Mouse (Mus musculus) retina, postnatal 7 days (tissue): ENCODE data around the gene Tmem52.
"Not testable (repeated sequence)": the region's sequence is repeated elsewhere in the genome, so short reads cannot be mapped to it uniquely, and the experiment has no call there.

Source experiments
- DNase-seq: peaks from one replicate; pipeline ENCODE4 v3.0.0-alpha.2; 2012; ENCODE audit warnings: low read depth, low spot score

Tmem52 gene

GRCm38 (mm10) chr4:155471406-155471805 lies 2.5 kb downstream of the Tmem52 start:
- DNase-seq: no peak

- no peak for DNase-seq
These were observed 3.9 kb downstream of the Tmem52 start for GRCm38 (mm10) chr4:155472716-155473290.

GRCm38 (mm10) chr4:155473319-155473718 lies 4.4 kb downstream of the Tmem52 start:
- peak; percentile 65 for DNase-seq

- DNase-seq: not testable (repeated sequence)
These were observed 4.9 kb downstream of the Tmem52 start for GRCm38 (mm10) chr4:155473796-155474195.

DNA sequence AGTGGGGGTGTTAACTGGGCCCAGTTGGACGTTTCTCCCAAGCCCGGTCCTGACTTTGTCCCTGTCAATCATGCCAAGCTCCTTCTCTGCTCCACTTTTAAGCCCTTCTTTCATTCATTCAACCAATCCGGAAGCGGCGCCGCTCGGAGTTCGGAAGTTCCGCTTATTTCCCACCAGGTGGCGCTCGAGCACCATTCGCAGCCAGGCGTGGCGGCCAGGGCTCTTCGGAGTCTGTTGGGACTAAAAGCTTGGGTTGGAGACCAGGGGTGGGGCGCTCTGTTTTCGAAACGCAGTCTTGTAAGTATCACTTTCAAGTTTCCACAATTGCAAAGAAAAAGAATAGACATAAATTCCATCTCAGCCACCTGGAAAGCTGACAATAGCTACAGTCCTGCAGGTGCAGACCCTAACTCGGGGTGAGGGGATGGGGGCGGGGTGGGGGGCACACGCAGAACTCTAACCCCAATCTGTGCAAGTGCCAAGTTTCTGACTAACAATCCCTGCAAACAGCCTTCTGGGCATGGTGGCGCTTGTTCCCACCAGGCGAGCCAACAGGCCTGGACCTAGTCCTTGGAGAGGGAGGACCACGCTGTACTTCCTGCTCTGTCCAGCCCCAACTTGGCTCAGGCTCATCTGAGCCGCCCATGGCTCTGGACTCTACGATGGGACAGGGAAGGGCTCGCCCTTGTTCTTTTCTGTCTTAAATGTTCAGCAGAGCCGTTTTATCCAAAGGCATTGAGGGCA lies 12.6 kb downstream of the Tmem52 start:
- DNase-seq: peak; percentile 74

GRCm38 (mm10) chr4:155482125-155482480 lies 13.2 kb downstream of the Tmem52 start:
- no peak for DNase-seq

GRCm38 (mm10) chr4:155482733-155483540 lies 14.0 kb downstream of the Tmem52 start:
- DNase-seq: no peak

GRCm38 (mm10) chr4:155485521-155485920 lies 16.6 kb downstream of the Tmem52 start:
- DNase-seq: no peak

- DNase-seq: no peak
These were observed 18.8 kb downstream of the Tmem52 start for GRCm38 (mm10) chr4:155487746-155488145.

GRCm38 (mm10) chr4:155488232-155489025 lies 19.5 kb downstream of the Tmem52 start:
- DNase-seq: no peak

DNA sequence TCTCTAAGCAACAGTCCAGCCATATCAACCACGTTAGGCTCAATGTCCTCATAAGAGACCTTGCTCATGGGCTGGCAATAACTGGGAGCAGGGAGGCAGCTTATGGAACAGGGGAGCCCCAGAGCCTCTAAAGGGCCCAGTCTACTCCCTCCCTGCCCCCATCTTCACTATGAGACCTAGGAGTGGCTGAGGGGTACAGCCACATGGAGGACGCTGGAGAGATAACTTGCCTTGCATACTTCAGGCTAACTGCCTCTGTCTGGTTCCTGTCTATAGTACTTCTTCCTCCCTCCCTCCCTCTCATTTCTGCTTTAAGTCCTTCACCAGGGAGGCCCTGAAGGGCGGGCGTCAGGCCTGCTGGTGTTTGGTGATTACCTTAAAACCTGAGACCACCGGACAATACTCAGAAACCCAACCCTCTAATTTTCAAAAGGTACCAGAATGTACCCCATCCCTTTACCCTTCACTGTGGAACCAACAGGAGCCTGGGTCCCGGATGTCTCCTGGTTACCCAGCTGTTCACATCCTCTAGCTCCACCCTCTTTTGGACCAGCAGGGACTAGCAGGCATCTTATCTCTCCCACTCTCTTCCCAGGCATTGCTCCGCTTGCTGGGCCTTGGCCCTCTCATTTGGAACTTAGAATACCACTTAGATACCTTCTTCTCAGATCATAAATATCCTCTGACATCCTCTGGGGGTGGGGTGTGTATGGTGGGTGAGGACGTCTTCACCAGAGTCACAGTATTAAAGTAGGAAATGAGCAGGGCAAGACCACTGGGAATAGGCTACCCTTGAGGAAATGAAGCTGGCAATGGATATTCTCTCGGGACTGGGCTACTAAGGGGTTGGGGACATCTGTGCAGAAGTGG lies 20.4 kb downstream of the Tmem52 start:
- no peak for DNase-seq

- DNase-seq: no peak
These were observed 21.5 kb downstream of the Tmem52 start for GRCm38 (mm10) chr4:155490456-155490855.

GRCm38 (mm10) chr4:155490990-155491504 lies 22.1 kb downstream of the Tmem52 start, which contains the start of gene Gnb1:
Gene Gnb1 (plus strand): TSS chr4:155491361.
- peak; percentile 88 for DNase-seq

- DNase-seq: no peak
These were observed 22.7 kb downstream of the Tmem52 start for GRCm38 (mm10) chr4:155491529-155492130.

DNA sequence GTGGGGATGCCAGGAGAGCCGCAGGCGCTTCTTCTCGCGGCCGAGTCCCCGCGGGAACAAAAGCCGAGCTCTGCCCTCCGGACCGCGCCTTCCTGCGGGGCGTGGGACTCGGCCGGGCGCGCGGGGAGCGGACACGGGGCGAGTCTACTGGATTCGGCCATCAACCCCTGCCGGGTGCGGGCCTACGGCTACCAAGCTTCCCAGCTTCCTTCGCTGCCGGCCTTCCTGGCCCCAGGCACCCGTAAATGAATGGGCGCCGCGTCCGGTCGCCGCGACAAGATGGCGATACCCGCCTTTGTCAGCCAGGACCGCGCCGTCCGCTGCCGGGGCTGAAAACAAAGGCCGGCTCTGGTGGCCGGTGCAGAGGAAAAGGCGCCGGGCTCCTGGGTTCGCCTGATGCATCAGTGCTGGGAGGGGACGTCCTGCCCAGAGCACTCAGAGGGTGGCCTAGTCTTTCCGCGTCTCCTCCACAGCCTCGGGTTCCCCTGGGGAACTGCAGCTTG lies 23.3 kb downstream of the Tmem52 start:
- DNase-seq: no peak

- peak; percentile 65 for DNase-seq
These were observed 26.0 kb downstream of the Tmem52 start for GRCm38 (mm10) chr4:155494891-155495290.

- DNase-seq: no peak
These were observed 29.0 kb downstream of the Tmem52 start for GRCm38 (mm10) chr4:155497963-155498362.

DNA sequence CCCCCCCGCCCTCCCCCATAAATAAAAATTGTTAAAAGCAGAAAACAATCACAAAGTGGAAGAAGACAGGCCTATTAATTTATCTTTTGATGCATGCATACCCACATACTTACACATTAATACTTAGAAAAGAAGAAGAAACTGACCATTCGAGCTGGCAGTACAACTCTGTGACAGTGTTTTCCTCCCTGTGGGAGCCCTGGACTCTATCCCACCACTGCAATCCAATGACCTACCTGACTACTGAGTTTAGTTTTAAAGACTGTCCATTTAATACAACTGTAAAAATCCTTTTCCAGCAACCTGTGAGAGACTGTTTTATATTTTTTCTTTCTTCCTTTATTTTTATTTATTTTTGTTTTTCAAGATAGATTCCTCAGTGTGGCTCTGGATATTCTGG lies 32.2 kb downstream of the Tmem52 start:
- DNase-seq: no peak

DNA sequence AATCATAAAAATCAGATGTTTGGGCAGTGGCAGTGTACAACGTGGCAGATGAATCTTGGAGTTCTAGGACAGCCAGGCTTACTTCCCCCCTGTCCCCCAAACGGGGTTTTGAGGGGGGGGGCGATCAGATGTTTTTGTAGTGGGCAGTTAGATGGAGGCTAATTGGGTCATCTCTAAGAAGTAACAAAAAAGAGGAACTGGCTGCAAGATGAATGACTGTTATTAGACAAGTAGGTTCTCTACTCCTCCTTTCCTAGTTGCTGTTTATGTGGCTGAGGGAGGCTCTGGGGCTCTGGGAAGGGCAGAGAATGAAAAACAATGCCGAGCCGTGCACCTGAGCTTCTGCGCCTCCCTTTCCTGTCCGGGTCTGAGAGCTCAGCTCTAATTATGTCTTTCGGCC lies 36.2 kb downstream of the Tmem52 start:
- DNase-seq: no peak
